Mouse (Mus musculus) limb, embryonic 11.5 days (tissue): ENCODE data around the gene Apoc2. TPM values are rescaled to one million over a fixed set of nuclear protein-coding genes. Genes with fewer than 3 reads are reported as not detected.

Source experiments
- ATAC-seq: fragments of 200-750 bp; cut with Nextera tagmentation; 2 replicates; pipeline ENCODE4 v1.8.0; 2017; ENCODE audit warnings: low read depth; ENCODE audit not compliant: insufficient number of reproducible peaks, low FRiP score, low TSS enrichment
- DNase-seq: peaks from one replicate; pipeline ENCODE4 v3.0.0-alpha.2; 2015; ENCODE audit warnings: low spot score
- H3K27ac ChIP-seq: fragments of 300-500 bp; sonication (generic); replicated peaks from 2 replicates; pipeline ENCODE4 v1.5.1; 2014; ENCODE audit warnings: low read depth, mild to moderate bottlenecking, low read length
- H3K27me3 ChIP-seq: fragments of 300-500 bp; sonication (generic); 2 replicates; pipeline ENCODE4 v1.6.1; 2014; ENCODE audit warnings: mild to moderate bottlenecking, low read length, mixed read lengths; ENCODE audit not compliant: control insufficient read depth, insufficient read depth
- H3K36me3 ChIP-seq: fragments of 300-500 bp; sonication (generic); 2 replicates; pipeline ENCODE4 v1.6.1; 2014; ENCODE audit warnings: mild to moderate bottlenecking, low read length, moderate library complexity, mixed read lengths; ENCODE audit not compliant: control insufficient read depth, insufficient read depth
- H3K4me1 ChIP-seq: fragments of 300-500 bp; sonication (generic); 2 replicates; pipeline ENCODE4 v1.6.1; 2014; ENCODE audit warnings: low read length, mixed read lengths; ENCODE audit not compliant: control insufficient read depth, insufficient read depth
- H3K4me2 ChIP-seq: fragments of 300-500 bp; sonication (generic); 2 replicates; pipeline ENCODE4 v1.6.1; 2014; ENCODE audit warnings: low read depth, mild to moderate bottlenecking, moderate library complexity; ENCODE audit not compliant: severe bottlenecking
- H3K4me3 ChIP-seq: fragments of 300-500 bp; sonication (generic); 2 replicates; pipeline ENCODE4 v1.5.1; 2014; ENCODE audit warnings: low read depth, low read length
- H3K9ac ChIP-seq: fragments of 300-500 bp; sonication (generic); 2 replicates; pipeline ENCODE4 v1.6.1; 2014; ENCODE audit warnings: mild to moderate bottlenecking, low read length
- H3K9me3 ChIP-seq: fragments of 300-500 bp; sonication (generic); 2 replicates; pipeline ENCODE4 v1.6.1; 2016; ENCODE audit warnings: low read length; ENCODE audit not compliant: control insufficient read depth
- WGBS: fragments of 180-500 bp; shearing (Covaris S2); extraction: QIAGEN DNeasy Blood & Tissue Kit; methylation state at CpG from one replicate; pipeline ENCODE4 v1.1.7; 2014; 5-methylcytosine and 5-hydroxymethylcytosine counted together
- polyA plus RNA-seq: library from polyadenylated mRNA; unstranded; fragments of >200 nt; fragmentation: Nextera tagmentation; extraction: Ambion mirVana; gene quantifications from 2 replicates; pipeline ENCODE4 v1.2.1, GENCODE M21; 2014

Apoc2 gene
- polyA plus RNA-seq, 1 experiment from 2014 or later, result 0.77 TPM

DNA sequence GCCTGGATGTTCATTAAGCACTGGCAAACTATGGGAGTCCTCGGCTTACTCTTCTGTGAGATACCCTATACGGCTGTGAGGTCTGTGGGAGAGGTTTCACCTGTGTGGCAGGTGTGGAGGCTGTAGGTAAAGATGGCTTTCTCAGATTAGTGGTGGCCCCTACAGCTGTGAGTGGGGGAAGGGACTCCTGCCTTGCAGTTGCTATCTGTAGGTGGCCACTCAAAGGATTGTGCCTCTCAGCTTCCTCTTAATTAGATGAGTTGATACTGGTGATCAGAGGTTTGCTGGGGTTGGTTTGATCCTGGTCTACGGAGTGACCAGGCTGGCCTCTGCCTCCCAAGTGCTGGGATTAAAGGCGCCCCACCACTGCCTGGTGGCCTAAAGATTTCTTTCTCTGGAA, 26.7 kb upstream of the Apoc2 start:
- no peak overlapping the region for H3K4me3 ChIP-seq
- no peak for DNase-seq
- 98% methylated on average over 4 of the region's 4 CpGs for WGBS
- ATAC-seq, result no peak
- H3K36me3 ChIP-seq, result peaks cover 12% of the 10 kb centered on the region; the same call in 1 of the 2 replicates
- peaks cover 4% of the 10 kb centered on the region; the same call in 1 of the 2 replicates for H3K4me1 ChIP-seq
- no peak overlapping the region for H3K4me2 ChIP-seq
- no peaks in the 10 kb centered on the region for H3K27me3 ChIP-seq
- H3K27ac ChIP-seq, result no peak overlapping the region
- no peaks in the 10 kb centered on the region for H3K9me3 ChIP-seq
- H3K9ac ChIP-seq, result no peak overlapping the region

DNA sequence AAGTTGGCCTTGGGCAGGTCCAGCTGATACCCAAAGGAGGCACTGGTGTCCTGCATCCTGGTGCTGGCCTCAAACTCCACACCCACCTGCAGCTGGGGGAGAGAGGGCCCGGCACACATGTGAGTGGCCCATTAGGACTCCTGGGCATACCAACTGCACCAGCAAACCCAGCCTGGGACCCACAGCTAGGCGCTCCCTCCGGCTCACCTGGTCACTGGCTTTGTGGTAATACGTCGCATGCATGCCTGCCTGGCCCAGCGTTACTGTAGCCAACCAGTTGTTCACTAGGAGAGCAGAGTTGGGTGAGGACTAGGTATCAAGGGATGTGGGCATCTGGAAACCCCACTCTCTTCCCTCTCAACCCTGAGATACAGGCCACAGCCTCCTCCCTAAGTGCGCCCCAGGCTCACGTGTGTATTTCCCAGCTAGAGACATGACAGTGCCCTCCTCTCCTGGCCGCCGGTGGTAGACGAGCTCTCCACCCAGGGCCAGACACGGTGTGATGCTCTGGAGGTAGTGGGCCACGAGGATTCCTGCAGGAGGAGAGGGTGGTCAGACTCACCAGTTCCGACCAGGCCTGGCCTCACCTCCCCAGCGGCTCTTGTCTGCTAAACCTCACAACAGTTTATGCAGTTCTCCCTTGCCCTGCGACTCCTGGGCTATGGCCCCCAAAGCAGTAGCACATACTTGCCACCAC, 25.3 kb upstream of the Apoc2 start:
- Histone ChIP-seq H3K4me3 (no peak overlapping the region), H3K4me2 (no peak overlapping the region), H3K27me3 (no peaks in the 10 kb centered on the region), H3K9ac (no peak overlapping the region), H3K36me3 (peaks cover 12% of the 10 kb centered on the region; the same call in 1 of the 2 replicates), H3K4me1 (peaks cover 12% of the 10 kb centered on the region), H3K27ac (no peak overlapping the region), H3K9me3 (no peaks in the 10 kb centered on the region)
- DNase-seq (no peak), ATAC-seq (no peak)
- whole genome bisulfite sequencing, result 85% methylated on average over 16 of the region's 16 CpGs

DNA sequence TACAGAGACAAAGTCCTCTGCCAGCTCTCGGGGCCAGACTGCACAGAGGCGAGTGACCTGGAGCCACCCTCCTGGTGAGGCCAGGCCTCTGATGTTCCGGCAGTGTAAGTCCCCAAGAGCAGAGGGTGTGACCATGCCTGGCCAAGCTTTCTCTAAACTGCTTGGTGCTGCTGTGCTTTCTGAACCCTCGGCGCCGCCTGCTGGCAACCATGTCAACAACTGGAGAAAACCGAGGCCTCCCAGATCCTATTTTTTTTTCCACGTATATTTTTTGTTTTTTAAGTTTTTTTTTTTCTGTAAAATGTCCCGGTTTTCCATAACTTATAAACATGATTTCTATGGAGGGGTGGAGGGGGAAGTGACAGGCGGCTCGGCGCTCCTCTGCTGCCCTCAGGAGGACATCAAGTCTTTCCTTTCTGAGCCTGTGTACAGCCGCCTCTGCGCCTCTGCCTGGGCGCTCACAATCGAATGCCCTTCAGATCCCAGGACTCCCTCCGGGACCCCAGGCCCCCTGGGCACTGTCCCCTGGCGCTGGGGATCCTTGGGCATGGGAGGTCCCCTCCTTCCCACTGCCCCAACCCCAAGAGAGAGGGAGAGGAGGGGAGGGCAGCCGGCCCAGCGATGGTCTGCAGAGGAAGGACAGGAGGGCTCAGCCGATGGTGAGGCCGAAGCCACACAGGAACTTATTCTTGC, 23.5 kb upstream of the Apoc2 start:
- H3K36me3 ChIP-seq, result peaks cover 5% of the 10 kb centered on the region; the same call in 1 of the 2 replicates
- H3K4me1 ChIP-seq, result peaks cover 12% of the 10 kb centered on the region
- no peaks in the 10 kb centered on the region for H3K9me3 ChIP-seq
- H3K4me2 ChIP-seq, result no peak overlapping the region
- no peak overlapping the region for H3K4me3 ChIP-seq
- ATAC-seq, result peak; percentile 69; the same call in 1 of the 2 replicates
- H3K27ac ChIP-seq, result no peak overlapping the region
- 32% methylated on average over 22 of the region's 22 CpGs for WGBS
- H3K27me3 ChIP-seq, result no peaks in the 10 kb centered on the region
- H3K9ac ChIP-seq, result no peak overlapping the region
- peak; percentile 79 for DNase-seq

DNA sequence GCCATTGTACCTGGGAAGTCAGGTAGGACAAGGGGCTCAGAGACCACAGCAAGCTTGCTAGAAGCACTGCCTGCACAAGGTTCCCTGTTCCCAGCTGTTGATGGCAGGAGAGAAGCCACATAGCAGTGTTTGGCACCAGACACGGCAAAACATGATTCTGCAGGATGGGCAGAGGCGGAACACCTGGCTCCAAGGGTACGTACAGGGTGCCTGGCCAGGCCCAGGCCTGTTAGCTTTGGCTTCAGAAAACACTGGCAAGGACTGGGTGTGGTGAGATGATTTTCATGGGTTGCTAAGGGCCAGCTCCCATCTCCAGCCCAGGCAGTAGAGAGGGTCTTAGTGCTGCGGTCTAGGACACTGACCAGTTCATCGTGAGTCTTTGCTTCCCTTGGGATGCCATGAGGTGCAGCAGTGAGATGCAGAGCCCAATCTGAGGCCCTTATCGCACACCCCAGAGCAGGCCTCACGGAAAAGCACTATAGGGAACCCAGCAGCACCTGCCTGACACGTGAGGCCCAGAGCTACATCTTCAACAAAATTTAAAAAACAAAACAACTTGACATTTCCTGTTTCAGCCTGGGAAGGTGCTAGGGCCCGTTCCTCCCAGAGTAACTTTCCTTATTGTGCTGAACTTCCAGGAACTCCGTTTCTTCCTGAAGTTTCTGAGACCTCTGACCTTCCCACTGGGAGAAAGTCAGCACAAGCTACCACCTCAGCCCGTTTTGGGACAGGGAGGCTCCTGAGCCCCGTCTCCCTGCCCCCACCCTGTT, 22.7 kb upstream of the Apoc2 start:
- Histone ChIP-seq H3K4me1 (peaks cover 12% of the 10 kb centered on the region), H3K4me3 (no peak overlapping the region), H3K9ac (no peak overlapping the region), H3K27me3 (no peaks in the 10 kb centered on the region), H3K27ac (no peak overlapping the region), H3K4me2 (no peak overlapping the region), H3K36me3 (peaks cover 5% of the 10 kb centered on the region; the same call in 1 of the 2 replicates), H3K9me3 (no peaks in the 10 kb centered on the region)
- ATAC-seq (no peak), DNase-seq (no peak)
- 62% methylated on average over 12 of the region's 12 CpGs for WGBS

DNA sequence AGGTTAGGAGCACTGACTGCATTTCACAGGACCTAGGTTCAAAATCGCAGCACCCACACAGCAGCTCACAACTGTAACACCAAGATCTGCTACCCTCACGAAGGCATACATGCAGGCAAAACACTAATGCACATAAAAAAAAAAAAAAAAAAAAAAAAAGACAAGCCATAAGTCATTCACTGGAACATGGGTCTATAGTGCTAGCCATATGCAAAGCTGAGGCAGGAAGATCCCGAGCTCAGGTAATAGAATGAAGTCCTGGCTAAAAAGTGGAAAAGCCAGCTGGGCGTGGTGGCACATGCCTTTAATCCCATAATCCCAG, 22.0 kb upstream of the Apoc2 start:
- Histone ChIP-seq H3K27me3 (no peaks in the 10 kb centered on the region), H3K9ac (no peak overlapping the region), H3K4me3 (no peak overlapping the region), H3K27ac (no peak overlapping the region), H3K9me3 (no peaks in the 10 kb centered on the region), H3K4me1 (peaks cover 12% of the 10 kb centered on the region), H3K4me2 (no peak overlapping the region), H3K36me3 (peaks cover 5% of the 10 kb centered on the region; the same call in 1 of the 2 replicates)
- no peak for ATAC-seq
- WGBS, result 75% methylated on average over 4 of the region's 4 CpGs
- no peak for DNase-seq

DNA sequence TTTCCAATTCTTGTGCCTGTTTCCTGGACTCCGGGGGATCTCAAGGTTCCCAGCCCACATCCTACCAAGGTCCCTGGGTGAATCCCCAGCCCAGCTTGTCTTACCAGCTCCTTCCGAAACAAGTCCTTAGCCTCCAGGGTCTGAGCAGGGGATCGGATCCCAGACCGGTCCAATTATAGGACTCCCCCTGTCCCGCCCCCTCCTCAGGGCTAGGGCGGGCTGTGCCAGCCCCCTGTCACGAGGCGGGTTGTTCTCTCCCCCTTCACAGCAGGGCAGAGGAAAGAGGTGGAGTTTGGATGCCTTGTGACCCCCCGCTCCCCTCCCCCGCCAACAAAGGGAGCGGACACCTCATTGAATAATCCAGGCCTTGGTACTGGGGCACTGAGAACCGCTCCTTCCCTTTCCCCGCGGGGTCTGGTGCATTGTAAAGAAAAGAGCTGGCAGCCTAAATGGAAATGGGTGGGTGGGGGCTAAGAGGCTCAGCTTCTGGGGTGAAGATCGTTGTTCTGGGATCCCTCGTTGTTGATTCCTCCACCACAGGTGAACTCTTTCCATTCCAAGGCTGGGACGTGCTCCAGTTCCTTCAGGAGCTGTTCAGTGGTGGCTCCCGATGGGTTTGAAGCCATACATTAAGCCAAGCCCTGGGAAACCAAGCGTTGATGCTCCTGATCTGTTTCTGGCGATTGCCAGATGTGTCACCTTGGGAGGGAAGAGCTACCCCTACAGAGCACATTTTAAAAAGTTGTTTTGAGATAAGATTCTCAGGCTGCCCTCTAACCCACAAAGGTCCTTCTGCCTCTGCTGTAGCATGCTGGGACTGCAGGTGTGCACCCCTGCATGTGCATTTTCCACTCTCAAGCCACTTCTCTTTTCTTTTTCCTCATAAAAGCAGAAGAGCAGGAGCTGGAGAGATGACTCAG, 21.4 kb upstream of the Apoc2 start, which contains the start of gene Apoe:
Gene Apoe (minus strand): TSS at position 282 of the 920 bp plus-strand sequence.
- DNase-seq, result no peak
- Histone ChIP-seq H3K9ac (peak within 1 kb of the TSS; percentile 41), H3K27ac (no peak within 1 kb of the TSS), H3K27me3 (no peaks in the 10 kb centered on the region), H3K4me1 (peaks cover 12% of the 10 kb centered on the region), H3K4me2 (peak within 1 kb of the TSS; percentile 73), H3K9me3 (no peaks in the 10 kb centered on the region), H3K36me3 (peaks cover 5% of the 10 kb centered on the region; the same call in 1 of the 2 replicates), H3K4me3 (peak within 1 kb of the TSS; percentile 29)
- ATAC-seq, result peak; percentile 65
- 1% methylated on average over 20 of the region's 20 CpGs for WGBS

DNA sequence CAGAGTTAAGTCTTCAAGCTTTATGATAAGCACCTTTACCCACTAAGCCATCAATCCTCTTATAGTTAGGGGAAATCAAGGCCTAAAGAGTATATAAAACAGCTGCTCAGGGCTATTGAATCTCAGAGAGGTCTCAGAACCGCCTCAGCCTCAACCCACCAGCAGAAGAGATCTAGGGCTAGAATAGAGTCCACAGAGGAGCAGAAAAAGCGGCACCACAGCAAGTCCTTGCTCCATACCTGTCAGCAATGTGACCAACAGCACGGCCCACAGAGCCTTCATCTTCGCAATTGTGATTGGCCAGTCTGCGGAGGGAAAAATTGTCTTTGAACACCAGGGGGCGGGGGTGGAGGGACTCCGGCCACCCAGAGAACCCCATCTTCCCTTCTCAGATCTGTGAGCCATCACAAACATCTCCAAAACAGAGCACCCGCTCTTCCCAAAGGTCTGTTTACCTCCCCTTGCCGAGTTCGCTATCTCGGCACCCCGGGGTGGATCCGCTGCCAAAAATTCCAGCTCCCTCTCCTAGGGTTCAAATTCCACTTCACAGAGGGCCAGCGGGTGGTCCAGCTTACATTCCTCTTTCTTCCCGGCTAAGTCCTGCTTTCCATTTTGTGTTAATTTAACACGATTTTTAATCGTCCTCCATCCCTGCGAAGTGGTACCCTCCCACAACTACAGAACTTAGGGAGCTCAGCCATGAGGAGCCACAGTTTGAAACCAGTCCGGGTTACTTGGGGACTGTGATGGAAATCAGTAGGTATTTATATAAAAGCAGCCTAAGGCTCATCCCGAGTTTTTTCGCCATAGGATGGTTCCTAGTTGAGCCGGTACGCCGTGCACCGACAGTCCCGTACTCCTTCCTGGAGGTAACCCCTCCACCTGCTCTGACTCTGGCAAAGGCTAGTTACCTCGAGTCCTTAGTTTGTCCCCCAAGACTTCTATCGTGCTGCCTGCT, 20.5 kb upstream of the Apoc2 start:
- peaks cover 12% of the 10 kb centered on the region for H3K4me1 ChIP-seq
- no peak overlapping the region for H3K27ac ChIP-seq
- peak overlapping the region; percentile 29 for H3K4me3 ChIP-seq
- ATAC-seq (no peak), DNase-seq (peak; percentile 59)
- H3K27me3 ChIP-seq, result no peaks in the 10 kb centered on the region
- H3K4me2 ChIP-seq, result peak overlapping the region; percentile 73
- H3K36me3 ChIP-seq, result peaks cover 4% of the 10 kb centered on the region; the same call in 1 of the 2 replicates
- H3K9me3 ChIP-seq, result no peaks in the 10 kb centered on the region
- 3% methylated on average over 28 of the region's 28 CpGs for whole genome bisulfite sequencing
- H3K9ac ChIP-seq, result peak overlapping the region; percentile 41
